Mouse (Mus musculus): Measurements from ENCODE around the gene Glrx3. TPM values are rescaled to one million over a fixed set of nuclear protein-coding genes. Genes with fewer than 3 reads are reported as not detected.

The Glrx3 gene
- polyA plus RNA-seq, 1 experiment from 2014 or later = 110 TPM

DNA sequence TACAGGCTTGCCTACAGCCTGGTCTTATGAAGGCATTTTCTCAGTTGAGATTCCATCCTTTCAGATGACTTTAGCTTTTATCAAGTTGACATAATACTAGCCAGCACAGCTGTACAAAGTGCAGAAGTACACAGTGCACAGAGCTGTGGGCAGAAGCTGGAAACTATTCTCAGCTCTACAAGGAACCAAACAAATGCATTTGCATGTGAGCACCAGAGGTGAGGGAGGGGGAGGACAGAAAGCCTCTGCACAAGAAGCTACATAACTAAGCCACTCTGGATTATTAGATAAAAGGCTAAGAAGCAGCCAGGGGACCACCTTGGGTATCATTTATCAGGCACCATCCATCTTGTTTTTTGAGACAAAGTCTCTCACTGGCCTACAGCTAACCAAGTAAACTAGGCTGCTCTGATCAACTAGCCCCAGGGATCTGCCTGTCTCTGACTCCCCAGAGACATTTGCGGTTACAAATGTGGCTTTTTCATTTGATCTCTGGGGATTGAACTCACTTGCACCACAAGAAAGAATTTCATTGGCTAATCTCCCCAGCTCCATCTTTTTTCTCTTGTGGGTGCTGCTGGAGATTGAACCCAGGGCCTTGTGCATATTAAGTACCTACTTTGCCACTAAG, 29.9 kb upstream of the Glrx3 start:
- TF ChIP-seq EP300 (IDR thresholded peaks at IDR 0.05) (no peak), CTCF (IDR thresholded peaks at IDR 0.05) (no peak)
- WGBS = 95% methylated on average over 1 of the region's 1 CpGs
- no peaks in the 10 kb centered on the region for H3K9me3 ChIP-seq (ENCODE audit: low read length)
- no peak overlapping the region for H3K4me3 ChIP-seq (ENCODE audit: low read depth, low read length)
- ATAC-seq (no peak), DNase-seq (ENCODE audit: low spot score) (no peak)
- no peaks in the 10 kb centered on the region for H3K4me1 ChIP-seq (ENCODE audit: insufficient read depth, low read depth, low read length)
- no peak overlapping the region for H3K4me2 ChIP-seq (replicated peaks; ENCODE audit: low read depth, low read length)
- no peaks in the 10 kb centered on the region for H3K27me3 ChIP-seq (replicated peaks; ENCODE audit: insufficient read depth, low read length)
- no peak overlapping the region for H3K9ac ChIP-seq (replicated peaks; ENCODE audit: low read depth)
- H3K27ac ChIP-seq (ENCODE audit: low read length) = no peak overlapping the region
- H3K36me3 ChIP-seq (ENCODE audit: insufficient read depth, low read length) = no peaks in the 10 kb centered on the region

- TF ChIP-seq EP300 (IDR thresholded peaks at IDR 0.05) (no peak), CTCF (IDR thresholded peaks at IDR 0.05) (0 out of 2 replicates have a peak, but pooled peaks have one; percentile 2)
- 2% methylated on average over 62 of the region's 63 CpGs for WGBS
- no peaks in the 10 kb centered on the region for H3K27me3 ChIP-seq (replicated peaks; ENCODE audit: insufficient read depth, low read length)
- H3K36me3 ChIP-seq (ENCODE audit: insufficient read depth, low read length) = no peaks in the 10 kb centered on the region
- no peaks in the 10 kb centered on the region for H3K4me1 ChIP-seq (ENCODE audit: insufficient read depth, low read depth, low read length)
- H3K9me3 ChIP-seq (ENCODE audit: low read length) = no peaks in the 10 kb centered on the region
- DNase-seq (ENCODE audit: low spot score) (peak; percentile 98), ATAC-seq (peak; percentile 98)
- H3K4me3 ChIP-seq (ENCODE audit: low read depth, low read length) = peak within 1 kb of the TSS; percentile 71
- H3K4me2 ChIP-seq (replicated peaks; ENCODE audit: low read depth, low read length) = peak within 1 kb of the TSS; percentile 57
- H3K9ac ChIP-seq (replicated peaks; ENCODE audit: low read depth) = peak within 1 kb of the TSS; percentile 68
- H3K27ac ChIP-seq (ENCODE audit: low read length) = peak within 1 kb of the TSS; percentile 96
Observed at GRCm38 (mm10) chr7:137410337-137411197, 26.8 kb upstream of the Glrx3 start, which contains the start of gene 9430038I01Rik. Gene 9430038I01Rik (minus strand): TSS chr7:137410762.

DNA sequence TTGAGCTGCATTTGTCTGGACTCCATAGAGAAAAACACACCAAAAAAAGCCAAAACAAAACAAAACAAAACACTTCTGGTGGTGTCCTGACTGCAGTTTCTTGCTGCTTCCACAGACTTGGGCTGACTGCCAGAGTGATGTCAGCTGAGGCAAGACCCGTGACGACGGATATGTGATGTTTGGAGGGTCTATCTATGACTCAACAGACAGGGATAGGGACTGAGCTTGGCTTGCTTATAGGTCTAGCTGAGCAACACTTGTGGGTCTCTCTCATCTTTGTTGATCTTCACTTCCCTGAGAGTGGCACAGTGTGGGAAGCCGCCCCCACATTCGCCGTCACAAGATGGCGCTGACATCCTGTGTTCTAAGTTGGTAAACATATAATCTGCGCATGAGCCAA, 22.7 kb upstream of the Glrx3 start:
- Histone ChIP-seq H3K27me3 (replicated peaks; ENCODE audit: insufficient read depth, low read length) (no peaks in the 10 kb centered on the region), H3K4me1 (ENCODE audit: insufficient read depth, low read depth, low read length) (no peaks in the 10 kb centered on the region), H3K27ac (ENCODE audit: low read length) (no peak overlapping the region), H3K4me3 (ENCODE audit: low read depth, low read length) (no peak overlapping the region), H3K9ac (replicated peaks; ENCODE audit: low read depth) (no peak overlapping the region), H3K4me2 (replicated peaks; ENCODE audit: low read depth, low read length) (no peak overlapping the region), H3K9me3 (ENCODE audit: low read length) (no peaks in the 10 kb centered on the region), H3K36me3 (ENCODE audit: insufficient read depth, low read length) (no peaks in the 10 kb centered on the region)
- WGBS = 67% methylated on average over 7 of the region's 8 CpGs
- ATAC-seq = no peak
- TF ChIP-seq EP300 (IDR thresholded peaks at IDR 0.05) (no peak), CTCF (IDR thresholded peaks at IDR 0.05) (no peak)
- no peak for DNase-seq (ENCODE audit: low spot score)

- Histone ChIP-seq H3K36me3 (ENCODE audit: insufficient read depth, low read length) (no peaks in the 10 kb centered on the region), H3K27me3 (replicated peaks; ENCODE audit: insufficient read depth, low read length) (no peaks in the 10 kb centered on the region), H3K9ac (replicated peaks; ENCODE audit: low read depth) (no peak overlapping the region), H3K4me1 (ENCODE audit: insufficient read depth, low read depth, low read length) (no peaks in the 10 kb centered on the region), H3K27ac (ENCODE audit: low read length) (no peak overlapping the region), H3K9me3 (ENCODE audit: low read length) (no peaks in the 10 kb centered on the region), H3K4me2 (replicated peaks; ENCODE audit: low read depth, low read length) (no peak overlapping the region), H3K4me3 (ENCODE audit: low read depth, low read length) (no peak overlapping the region)
- no peak for TF ChIP-seq EP300 (IDR thresholded peaks at IDR 0.05)
- no peak for TF ChIP-seq CTCF (IDR thresholded peaks at IDR 0.05)
- whole genome bisulfite sequencing = 76% methylated on average over 2 of the region's 2 CpGs
- ATAC-seq (no peak), DNase-seq (ENCODE audit: low spot score) (no peak)
Observed at GRCm38 (mm10) chr7:137420550-137420949, 16.9 kb upstream of the Glrx3 start.

DNA sequence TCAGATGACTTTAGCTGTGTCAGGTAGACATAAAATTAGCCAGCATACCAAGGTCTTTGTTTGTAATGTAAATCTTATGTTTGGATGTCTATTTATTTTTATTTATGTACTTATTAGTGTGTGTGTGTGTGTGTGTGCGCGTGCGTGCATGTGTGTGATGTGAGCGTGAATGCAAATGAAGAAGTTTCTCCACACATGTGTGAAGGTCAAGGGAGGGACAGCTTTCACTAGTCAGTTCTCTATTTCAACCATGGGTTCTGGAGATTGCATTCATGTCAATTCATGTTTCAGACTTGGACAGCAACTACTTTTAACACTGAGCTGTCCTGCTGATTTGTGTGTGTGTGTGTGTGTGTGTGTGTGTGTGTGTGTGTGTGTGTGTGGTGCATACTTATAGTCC, 16.2 kb upstream of the Glrx3 start:
- ATAC-seq (no peak), DNase-seq (ENCODE audit: low spot score) (no peak)
- WGBS = 95% methylated on average over 4 of the region's 4 CpGs
- Histone ChIP-seq H3K36me3 (ENCODE audit: insufficient read depth, low read length) (no peaks in the 10 kb centered on the region), H3K4me1 (ENCODE audit: insufficient read depth, low read depth, low read length) (no peaks in the 10 kb centered on the region), H3K27ac (ENCODE audit: low read length) (no peak overlapping the region), H3K4me3 (ENCODE audit: low read depth, low read length) (no peak overlapping the region), H3K9me3 (ENCODE audit: low read length) (no peaks in the 10 kb centered on the region), H3K9ac (replicated peaks; ENCODE audit: low read depth) (no peak overlapping the region), H3K27me3 (replicated peaks; ENCODE audit: insufficient read depth, low read length) (no peaks in the 10 kb centered on the region), H3K4me2 (replicated peaks; ENCODE audit: low read depth, low read length) (no peak overlapping the region)
- TF ChIP-seq EP300 (IDR thresholded peaks at IDR 0.05) (no peak), CTCF (IDR thresholded peaks at IDR 0.05) (no peak)

- Histone ChIP-seq H3K27me3 (replicated peaks; ENCODE audit: insufficient read depth, low read length) (no peaks in the 10 kb centered on the region), H3K4me2 (replicated peaks; ENCODE audit: low read depth, low read length) (no peak overlapping the region), H3K4me1 (ENCODE audit: insufficient read depth, low read depth, low read length) (no peaks in the 10 kb centered on the region), H3K4me3 (ENCODE audit: low read depth, low read length) (no peak overlapping the region), H3K9ac (replicated peaks; ENCODE audit: low read depth) (no peak overlapping the region), H3K9me3 (ENCODE audit: low read length) (no peaks in the 10 kb centered on the region), H3K27ac (ENCODE audit: low read length) (no peak overlapping the region), H3K36me3 (ENCODE audit: insufficient read depth, low read length) (no peaks in the 10 kb centered on the region)
- no peak for DNase-seq (ENCODE audit: low spot score)
- TF ChIP-seq CTCF (IDR thresholded peaks at IDR 0.05) = no peak
- TF ChIP-seq EP300 (IDR thresholded peaks at IDR 0.05) = no peak
- WGBS = 48% methylated on average over 4 of the region's 4 CpGs
- ATAC-seq = no peak
Observed at GRCm38 (mm10) chr7:137426693-137427092, 10.7 kb upstream of the Glrx3 start.

Measured in lung, postnatal 0 days (tissue).